Mouse (Mus musculus): ENCODE data around the gene Stat5a.

GRCm38 (mm10) chr11:100863141-100863540, 4.0 kb downstream of the Stat5a start:
- TF ChIP-seq CTCF (IDR thresholded peaks at IDR 0.05; ENCODE audit: extremely low read depth, insufficient read depth, low read length) (no peak), POLR2A (IDR thresholded peaks at IDR 0.05; ENCODE audit: extremely low read depth, insufficient read depth, low read length) (no peak)

Data from cortical plate, adult 2 months (tissue).